Mouse (Mus musculus) right cerebral cortex, postnatal 36 days (tissue): ENCODE results near the gene Eif2ak4.

Experiments
- DNase-seq, 2 experiments: peaks; one replicate each; pipeline ENCODE4 v3.0.0; 2022; ENCODE audit warnings: low spot score in 2 of 2, mixed read lengths in 1 of 2

Gene Eif2ak4

DNA sequence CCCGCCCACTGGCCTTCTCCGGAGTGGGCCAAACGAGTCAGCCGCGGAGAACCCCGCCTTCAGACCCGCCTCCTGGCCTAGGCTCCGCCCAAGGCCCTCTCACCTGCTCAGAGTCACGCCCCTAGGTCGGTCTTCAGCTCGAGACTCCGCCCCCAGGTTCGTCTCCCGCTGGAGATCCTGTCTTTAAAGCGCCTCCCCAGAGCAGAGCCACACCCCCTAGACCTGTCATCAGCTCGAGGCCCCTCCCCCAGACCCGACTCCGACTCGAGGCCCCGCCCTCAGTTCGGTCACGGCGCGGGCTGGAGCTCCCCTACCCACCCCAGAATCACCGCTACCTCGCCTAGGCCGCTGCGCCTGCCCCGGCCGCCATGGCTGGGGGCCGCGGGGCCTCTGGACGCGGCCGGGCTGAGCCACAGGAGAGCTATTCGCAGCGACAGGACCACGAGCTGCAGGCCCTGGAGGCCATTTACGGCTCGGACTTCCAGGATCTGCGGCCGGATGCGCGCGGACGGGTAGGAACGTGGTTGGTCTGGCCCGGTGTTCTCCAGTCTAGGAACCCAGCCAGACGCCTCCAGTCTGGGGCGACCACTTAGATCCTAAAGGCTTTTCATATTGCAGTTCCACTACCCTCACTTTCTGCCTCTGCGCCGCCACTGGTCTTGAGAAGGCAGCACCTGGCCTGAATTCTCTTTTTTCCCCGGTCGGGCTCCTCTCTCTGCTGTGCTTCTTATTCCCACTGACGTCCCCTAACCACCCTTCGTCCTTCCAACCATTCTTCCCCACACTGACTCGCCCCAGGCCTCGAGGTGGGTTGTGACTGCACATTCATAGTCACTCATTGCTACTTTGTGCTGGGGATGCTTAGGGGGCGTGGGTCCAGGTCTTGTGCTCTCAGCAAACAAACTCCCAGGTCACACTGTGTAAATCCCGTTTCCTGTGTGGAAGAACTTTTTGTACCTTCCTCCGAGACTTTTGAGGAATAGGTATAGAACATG lies at the start of gene Eif2ak4:
Gene Eif2ak4, plus strand, starts transcription at position 278 of the 995 bp plus-strand sequence.
- DNase-seq, result peak; percentile 98 to 99

DNA sequence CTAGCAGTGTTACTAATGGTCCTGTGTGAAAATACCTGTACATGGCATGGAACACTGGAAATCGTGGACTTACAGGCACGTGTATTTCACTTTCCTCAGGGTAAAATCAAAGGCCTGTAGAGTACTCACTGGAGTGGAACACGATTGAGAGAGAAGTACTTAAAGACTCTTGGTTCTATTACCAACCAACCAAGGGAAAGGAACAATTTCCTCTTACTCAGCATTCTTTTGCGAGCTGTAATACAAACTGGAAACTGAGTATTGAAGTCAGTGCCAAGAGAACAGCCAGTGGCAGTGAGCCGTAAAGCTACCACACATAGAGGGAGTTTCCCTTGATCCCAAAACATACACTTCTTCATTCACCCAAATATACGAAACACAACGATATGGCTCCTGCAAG lies 47.1 kb upstream of the Eif2ak4 start:
- no peak for DNase-seq

DNA sequence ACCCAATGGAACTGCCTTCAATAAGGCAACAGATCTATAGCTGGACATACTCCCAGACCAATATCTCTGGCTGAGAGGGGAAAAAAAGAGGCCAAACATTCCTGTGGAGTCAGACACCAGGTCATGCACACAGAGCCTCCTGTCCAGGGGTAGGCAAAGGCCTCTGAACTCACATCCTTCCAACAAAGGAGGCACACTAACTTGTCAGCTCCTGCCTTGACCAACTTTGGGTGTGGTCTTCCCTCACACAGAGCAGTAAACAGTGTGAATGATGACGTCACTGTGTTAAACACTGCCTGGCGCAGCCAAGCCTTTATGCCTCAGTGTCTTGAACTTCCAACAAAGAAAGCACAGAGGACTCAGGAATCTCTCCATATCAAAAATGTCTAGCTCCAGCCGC lies 44.5 kb upstream of the Eif2ak4 start:
- DNase-seq, result no peak

DNA sequence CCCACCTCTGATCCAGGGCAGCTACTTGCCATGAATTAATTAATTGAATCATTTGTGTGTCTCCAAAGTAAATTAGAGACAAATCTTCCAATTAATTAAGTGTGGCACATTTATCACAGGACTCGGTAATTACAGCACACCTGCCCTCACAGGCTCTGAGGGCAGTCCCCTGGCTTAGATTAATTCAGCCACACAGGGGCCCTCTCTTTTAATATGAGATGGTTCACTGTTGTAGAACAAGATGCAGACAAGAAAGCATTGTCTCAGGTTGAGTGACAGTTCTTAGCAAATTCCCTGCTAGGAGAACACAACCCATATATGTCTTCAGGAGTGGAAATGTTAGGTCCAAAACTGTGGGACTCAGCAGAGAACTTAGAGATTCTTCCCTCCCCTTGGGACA lies 42.9 kb upstream of the Eif2ak4 start:
- no peak for DNase-seq

DNA sequence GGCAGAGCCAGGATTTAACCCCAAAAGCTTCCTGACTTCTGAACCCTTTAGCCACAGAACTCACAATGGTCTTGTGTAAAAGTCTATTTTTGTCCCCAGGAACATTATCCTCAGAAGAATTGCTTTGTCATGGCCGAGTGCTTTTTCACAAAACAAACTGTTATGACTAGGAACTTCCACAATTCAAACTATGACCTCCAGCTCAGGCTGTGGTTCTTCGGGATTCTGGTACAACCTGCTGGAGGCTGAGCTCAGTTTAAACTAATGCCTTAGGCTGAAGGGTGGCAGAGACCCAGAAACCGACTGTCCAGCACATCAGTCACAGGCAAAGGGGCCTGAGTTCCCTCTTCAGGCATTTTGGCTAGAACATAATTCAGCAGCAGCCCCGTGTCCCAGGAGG lies 34.9 kb upstream of the Eif2ak4 start:
- no peak for DNase-seq

DNA sequence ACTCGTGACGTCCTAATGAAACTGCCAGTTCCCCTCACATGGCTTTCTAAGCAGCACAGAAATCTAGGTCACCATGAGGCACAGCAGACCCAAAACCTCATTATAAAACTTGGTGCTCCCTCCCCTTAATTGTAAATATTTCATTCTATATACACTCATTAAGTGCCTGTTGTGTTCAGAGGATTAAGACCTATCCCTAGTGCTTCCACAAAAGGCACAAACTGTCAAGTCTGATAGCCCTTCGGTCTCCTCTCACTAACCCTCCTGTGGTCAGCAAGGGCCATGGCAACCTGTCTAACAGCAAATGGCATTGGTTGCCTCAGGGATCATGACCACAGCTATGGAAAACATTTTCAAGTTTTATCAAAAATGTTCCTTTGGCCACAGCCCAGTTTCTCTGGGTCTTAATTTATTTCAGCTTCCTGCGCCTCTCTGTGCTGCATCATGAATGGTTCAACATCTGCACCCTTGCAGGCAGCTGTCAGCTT lies 34.5 kb upstream of the Eif2ak4 start:
- DNase-seq, result no peak

DNA sequence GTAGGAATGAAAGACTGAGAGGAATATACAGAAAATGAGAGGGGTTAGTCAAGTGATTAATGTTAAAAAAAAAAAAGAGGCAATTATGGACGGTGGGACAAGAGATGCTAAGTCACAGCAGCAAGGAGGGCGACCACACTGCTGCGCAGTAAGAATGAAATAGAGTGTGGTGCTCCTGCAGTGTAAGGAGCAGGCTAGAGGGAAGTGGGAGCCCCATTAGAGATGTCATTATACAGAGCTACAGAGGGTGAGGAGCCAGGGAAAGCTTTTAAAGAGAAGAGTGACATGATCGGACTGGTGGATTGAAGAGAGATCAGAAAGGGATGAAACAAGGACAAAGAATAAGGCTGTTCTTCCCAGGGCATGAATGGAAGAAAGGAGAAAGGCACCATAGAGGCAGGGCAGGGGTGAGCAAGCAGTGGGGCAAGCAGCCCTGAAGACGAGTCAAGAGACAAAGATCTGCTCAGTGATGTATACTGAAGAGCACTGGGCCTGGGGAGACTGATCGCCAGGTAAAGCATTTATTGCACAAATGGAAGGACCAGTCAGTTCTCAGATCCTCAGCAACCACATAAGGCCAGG lies 33.2 kb upstream of the Eif2ak4 start:
- DNase-seq, result no peak

DNA sequence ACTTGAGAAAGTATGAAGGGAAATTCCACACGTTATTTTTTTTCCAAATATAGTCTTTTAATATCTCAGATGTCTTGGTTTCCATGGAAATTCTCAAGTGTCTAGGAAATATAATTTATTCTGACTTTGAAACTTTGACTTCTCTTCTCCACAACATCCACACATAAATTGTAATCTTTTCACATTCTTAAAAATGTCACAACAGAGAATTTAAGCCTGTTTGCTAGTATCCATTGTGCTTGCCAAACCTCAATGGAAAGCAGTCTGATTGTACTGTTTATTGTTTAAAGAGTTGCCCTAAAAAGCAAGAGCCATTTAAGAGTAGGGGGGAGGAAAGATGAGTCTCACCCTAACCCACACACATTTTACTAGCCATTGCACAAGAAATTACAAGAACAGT lies 16.6 kb upstream of the Eif2ak4 start:
- DNase-seq, result no peak

DNA sequence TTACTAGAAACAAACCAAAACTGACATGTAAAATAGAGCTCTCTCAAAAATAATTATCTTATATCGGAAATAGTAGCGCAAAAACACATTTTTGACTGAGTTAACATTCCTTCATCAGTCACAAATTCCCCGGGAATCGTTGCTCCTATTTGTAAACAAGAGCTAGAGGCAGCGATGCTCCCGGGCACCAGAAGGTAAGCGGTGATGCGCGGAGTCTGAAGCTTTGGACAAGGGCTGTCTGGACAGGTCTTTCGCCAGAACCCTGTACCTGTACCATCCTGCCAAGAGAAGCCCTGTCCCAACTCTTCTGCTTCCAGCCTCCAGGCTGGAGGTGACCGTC lies 15.9 kb upstream of the Eif2ak4 start:
- DNase-seq, result no peak

DNA sequence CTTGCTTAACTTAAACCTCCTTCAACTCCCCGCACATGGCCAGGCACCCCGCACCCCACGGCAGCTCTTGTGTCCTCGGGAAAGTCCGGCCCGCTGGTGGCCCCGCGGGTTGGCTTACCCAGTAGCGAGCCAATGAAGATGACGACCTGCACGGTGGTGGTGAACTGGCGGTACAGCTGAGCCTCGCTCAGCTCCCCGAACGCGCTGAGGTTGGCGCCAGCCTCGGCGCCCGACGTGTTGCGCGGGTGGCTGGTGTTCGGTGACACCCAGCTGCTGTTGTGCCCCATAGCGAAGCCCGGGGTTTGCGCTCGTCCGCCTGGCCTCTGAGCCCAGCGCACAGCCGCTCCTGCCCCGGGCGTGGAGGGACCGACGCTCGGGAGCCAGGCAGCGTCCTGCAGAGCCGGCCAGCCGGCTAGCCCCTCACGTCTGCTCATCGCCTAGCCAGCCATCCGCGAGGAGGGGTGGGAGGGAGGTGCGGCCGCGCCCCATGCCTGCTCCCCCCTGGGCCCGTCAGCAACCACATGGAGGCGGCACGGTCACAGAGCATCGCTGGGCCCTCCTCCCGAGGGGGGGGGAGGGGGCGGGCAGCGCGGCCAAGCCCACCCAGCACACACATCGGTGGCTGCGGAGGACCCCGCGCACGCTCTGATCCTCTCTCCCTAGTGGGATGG lies 15.4 kb upstream of the Eif2ak4 start, which contains the start of gene Gpr176:
Gene Gpr176, minus strand, starts transcription at position 519 of the 671 bp plus-strand sequence.
- peak; percentile 17 to 38 for DNase-seq

DNA sequence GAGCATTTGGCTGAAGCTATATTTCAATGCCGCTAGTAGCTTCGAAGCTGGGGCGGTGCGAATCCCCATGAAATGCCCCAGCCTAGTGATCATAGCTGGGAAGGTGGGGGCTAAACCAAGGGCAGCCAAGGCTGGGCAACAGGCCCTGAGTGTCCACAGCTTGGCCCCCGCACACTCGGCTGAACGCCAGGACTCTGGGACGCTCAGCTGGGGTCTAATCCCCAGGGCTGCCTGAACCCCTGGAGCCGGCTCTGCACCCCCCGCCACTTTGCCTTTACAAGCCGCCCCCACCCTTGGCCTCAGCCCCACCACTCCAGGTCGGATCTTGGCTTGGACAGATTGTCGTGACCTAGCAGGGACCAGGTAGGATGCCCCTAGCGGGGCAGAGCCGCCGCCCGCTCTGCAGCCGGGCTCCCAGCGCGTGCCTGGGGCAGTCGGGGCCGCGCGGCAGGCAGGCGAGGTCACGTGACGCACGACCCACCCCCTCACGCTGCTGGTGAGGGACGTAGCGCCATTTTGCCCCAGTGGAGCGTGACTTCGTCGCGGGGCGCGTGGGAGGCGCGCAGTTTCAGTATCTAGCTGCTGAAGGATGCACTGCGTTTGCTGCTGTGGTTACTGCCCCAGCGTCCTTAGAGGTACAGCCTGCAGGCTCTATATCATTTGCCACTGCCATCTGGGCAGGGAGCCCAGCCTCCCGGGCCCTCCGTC lies 14.7 kb upstream of the Eif2ak4 start:
- DNase-seq, result peak; percentile 86 to 88

DNA sequence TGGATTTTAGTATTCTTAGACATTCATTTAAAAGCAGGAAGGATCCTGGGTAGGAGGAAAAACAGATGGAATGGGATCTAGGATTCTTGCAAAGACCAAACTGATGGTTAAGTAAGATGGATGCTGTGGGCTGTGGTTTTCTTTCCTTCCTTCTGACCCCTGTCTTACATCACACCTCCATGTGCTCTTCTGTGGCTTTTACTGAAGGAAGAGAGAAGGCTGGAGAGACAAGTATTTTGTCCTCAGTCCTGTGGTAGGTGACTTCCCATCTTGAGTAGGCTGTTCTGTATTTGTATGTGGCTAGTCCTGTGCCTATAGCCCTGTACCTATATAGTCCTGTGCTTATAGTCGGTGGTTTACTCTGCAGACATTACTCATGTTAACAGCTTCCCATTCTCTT lies 12.9 kb upstream of the Eif2ak4 start:
- no peak for DNase-seq

DNA sequence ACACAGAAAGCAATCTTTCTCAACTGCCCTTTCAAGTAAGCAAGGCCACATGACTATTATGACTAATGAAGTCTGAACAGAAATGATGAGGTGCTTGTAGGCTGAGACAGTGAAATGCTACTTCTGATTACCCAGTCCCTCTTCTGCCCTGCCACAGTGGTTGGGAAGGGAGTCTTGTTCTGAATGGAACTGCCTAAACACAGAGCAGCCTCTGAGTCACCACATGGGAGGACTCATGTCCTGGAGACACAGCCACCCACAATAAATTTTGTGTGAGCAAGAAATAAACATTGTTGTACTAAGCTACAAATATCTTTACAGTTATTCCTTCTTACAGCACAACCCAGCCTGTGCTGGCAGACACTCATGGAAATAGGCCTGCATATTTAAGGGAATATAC lies 12.5 kb upstream of the Eif2ak4 start:
- peak; percentile 21 to 22 for DNase-seq

DNA sequence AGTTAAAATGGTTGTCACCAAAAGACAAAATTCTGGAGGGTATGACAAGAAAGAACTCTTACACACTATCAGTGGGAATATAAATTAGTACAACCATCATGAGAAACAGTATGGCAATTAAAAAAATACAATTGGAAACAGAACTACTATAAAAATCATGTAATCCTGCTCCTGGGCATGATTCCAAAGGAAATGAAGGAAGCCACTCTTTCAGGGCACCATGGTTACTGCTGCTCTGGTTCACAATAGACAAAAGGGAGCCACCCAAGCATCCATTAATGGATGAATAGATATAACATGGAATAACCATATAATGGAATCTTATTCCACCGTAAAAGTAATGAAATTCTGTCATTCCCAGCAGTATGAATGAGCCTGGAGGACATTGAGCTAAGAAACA lies 8.7 kb upstream of the Eif2ak4 start:
- no peak for DNase-seq

DNA sequence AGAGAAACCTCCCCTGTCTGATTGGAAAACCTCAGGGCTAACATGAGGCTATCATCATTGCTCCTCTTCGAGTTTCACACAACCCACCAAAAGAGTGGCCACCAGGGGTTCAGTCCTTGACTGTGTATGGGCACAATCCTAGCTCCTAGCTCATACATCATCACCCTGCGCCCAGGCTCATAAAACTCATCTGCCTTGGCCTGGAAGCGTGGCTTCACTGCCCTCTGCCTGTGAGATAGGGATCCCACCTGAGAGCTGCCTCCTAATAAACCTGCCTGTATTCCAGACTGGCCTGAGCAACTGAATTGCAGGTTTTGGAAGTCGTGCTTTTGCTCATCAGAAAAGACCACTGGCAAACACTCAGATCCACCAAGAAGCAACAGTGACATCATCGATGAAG lies 5.0 kb upstream of the Eif2ak4 start:
- DNase-seq, result no peak

DNA sequence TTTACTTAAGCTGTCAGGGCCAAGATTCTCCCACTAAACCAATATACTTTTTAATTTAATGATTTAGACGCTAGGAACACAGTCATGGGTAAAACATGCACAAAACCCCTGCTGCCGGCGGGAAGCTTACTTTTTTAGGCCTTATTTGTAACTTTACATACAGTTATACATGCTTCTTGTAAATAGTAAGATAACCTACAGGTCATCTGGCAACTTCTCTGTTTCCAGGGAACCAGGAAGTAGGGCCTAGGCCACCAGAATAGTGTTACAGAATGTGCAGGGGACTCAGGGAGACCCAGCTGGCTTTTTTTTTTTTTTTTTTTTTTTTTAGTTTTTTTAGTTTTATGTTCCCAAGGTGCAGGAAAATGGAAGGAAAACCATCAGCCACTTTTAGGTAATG lies 1.2 kb downstream of the Eif2ak4 start:
- no peak for DNase-seq

DNA sequence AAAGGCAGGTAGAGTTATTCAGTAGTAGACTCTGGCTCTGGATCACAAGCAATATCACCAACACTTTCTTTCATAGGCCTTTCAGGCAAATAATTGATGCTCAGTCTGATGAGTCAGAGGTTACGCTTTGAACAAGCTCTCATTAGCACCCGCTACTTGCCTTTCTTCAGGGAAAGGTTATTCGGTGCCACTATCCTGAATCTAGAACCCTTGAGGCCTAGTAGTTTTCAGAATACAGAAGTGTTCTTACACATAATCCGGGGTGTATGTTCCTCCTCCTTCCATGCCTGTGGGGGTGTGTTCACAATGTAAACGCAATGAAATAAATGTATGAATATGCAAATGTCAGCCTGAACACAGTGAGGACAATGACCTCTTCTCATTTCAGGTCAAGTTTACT lies 1.7 kb downstream of the Eif2ak4 start:
- no peak for DNase-seq

DNA sequence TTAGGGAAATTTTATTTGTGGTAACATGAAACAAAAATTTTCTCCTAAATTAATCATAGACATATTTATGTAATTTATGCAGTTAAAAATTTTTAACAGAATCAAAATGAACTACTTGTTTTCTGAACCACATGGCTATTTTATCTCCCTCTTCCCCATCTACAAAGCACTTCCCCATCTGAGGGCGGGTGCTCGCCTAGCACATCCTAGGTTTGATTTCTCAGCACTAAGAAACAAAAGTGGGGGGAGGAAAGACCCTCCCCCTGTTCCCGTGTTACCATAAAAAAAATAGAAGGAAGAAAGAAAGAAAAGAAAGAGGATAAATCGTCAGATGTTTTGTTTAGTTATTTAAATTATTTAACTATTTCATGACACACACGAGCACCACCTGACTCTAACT lies 2.8 kb downstream of the Eif2ak4 start:
- DNase-seq, result no peak

DNA sequence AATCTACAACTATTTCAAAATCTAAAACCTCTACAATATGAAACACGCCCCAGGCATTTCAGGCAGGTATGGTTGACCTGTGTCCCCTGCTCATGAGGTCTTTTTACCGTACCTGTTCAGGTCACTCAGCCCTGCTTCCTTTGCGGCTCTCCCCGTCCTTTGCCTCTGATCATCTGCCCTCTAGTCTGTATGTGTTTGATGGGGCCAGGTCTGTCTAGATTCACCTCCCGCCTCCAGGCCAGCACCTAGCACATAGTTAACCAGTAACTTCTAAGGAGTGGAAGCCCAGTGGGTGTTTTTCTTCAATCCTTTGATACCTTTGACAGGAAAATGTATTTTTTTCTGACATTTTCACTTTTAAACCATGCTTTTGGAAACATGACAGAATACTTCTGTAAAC lies 11.3 kb downstream of the Eif2ak4 start:
- DNase-seq, result no peak

DNA sequence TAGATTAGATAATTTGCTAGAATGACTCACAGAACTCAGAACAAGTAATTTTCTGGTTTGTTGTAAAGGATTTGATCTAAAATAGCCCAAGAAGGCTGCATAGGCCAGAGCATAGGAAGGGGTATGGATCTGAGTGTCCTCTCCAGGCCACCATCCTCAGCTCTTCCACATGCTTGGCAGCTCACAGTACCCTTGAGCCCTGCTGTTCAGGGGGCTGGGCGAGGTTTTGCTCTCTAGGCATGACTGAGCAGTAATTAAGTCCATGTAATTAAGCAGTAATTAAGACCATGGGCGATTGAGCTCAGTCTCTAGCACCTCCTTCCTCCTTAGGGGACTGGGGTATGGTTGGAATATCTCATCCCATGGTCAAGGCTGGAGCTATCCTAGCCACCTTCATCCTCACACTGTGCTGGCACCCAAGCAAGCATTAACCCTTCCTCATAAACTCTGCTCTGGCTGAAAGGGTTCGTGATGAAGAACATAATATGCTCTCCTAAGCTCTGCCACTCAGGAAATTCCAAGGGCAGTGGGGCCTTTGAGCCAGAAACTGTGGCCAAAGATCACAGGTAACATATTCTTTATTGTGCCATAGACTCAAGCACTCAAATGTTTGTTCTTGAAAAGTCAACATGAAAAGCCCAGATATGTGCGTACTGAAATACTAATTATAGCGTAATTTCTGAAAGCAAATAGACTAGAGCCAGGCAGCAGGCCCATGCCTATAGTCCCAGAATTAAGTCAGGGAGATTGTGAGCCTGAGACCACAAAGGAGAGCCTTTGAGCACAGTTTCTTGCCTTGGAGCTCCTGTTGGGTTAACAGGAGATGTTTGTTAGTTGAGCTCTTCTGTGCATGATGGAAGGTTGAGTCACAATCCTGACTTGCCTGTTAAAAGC lies 13.7 kb downstream of the Eif2ak4 start:
- DNase-seq, result no peak

DNA sequence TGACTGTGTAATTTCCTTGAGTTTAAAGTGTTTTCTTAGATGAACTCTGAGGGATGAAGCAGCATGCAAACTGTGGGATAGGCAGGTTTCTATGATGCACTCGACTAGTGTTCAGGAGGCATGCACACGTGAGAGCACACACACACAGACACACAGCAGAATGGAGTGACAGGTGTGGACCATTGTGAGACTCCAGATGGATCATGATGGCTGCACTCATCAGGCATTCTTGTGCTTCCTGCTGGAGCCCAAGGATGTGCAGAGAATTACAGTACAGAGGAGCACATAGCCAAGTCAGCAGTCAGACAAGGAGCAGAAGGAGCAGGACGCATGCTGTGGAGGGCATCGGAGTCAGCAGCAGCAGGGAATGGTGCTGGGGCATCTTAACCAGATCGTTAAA lies 15.9 kb downstream of the Eif2ak4 start:
- DNase-seq, result no peak
